Mouse (Mus musculus) olfactory bulb, adult 2 months (tissue): ENCODE data around the gene Nppa.

Experiments used
- CTCF ChIP-seq: fragments of 200-500 bp; IDR thresholded peaks from 2 replicates; pipeline ENCODE4 v1.5.1; 2012; ENCODE audit warnings: low read depth, mild to moderate bottlenecking, low read length, moderate library complexity; ENCODE audit not compliant: insufficient read depth
- POLR2A ChIP-seq: fragments of 200-500 bp; IDR thresholded peaks from 2 replicates; pipeline ENCODE4 v1.6.1; 2012; ENCODE audit warnings: mild to moderate bottlenecking, low read depth, low read length, moderate library complexity; ENCODE audit not compliant: insufficient read depth

- TF ChIP-seq CTCF (no peak), POLR2A (no peak)
These were observed 46.9 kb upstream of the Nppa start for GRCm38 (mm10) chr4:147953590-147953989.
